Mouse (Mus musculus): ENCODE data around the gene Rinl. TPM values are rescaled to one million over a fixed set of nuclear protein-coding genes. Genes with fewer than 3 reads are reported as not detected.

Rinl gene
- polyA plus RNA-seq, 1 experiment = 94.3 TPM

- TF ChIP-seq CTCF (IDR thresholded peaks at IDR 0.05; ENCODE audit: control insufficient read depth, insufficient read depth, low read length) (no peak), POLR2A (IDR thresholded peaks at IDR 0.05; ENCODE audit: borderline replicate concordance, control insufficient read depth, low read depth, low read length) (no peak)
- H3K27ac ChIP-seq (ENCODE audit: control insufficient read depth, insufficient read depth, low read depth, low read length, poor library complexity) = peak within 1 kb of the TSS; percentile 28; the same call in 1 of the 2 replicates
- H3K4me1 ChIP-seq (ENCODE audit: control insufficient read depth, insufficient read depth, low read length) = peaks cover 11% of the 10 kb centered on the region
- WGBS = 82% methylated on average over 6 of the region's 6 CpGs
- H3K4me3 ChIP-seq (replicated peaks; ENCODE audit: control insufficient read depth, low read depth, low read length) = no peak within 1 kb of the TSS
Measured at GRCm38 (mm10) chr7:28833723-28834347, 45.1 kb downstream of the Rinl start, which contains the start of gene Lgals4. TSS of gene Lgals4 (plus strand) at chr7:28833854.

GRCm38 (mm10) chr7:28836936-28837335, 48.2 kb downstream of the Rinl start:
- Histone ChIP-seq H3K4me3 (replicated peaks; ENCODE audit: control insufficient read depth, low read depth, low read length) (no peak overlapping the region), H3K4me1 (ENCODE audit: control insufficient read depth, insufficient read depth, low read length) (peaks cover 5% of the 10 kb centered on the region), H3K27ac (ENCODE audit: control insufficient read depth, insufficient read depth, low read depth, low read length, poor library complexity) (no peak overlapping the region)
- WGBS = 87% methylated on average over 5 of the region's 5 CpGs
- TF ChIP-seq CTCF (IDR thresholded peaks at IDR 0.05; ENCODE audit: control insufficient read depth, insufficient read depth, low read length) (no peak), POLR2A (IDR thresholded peaks at IDR 0.05; ENCODE audit: borderline replicate concordance, control insufficient read depth, low read depth, low read length) (no peak)

GRCm38 (mm10) chr7:28838331-28838730, 49.6 kb downstream of the Rinl start:
- 48% methylated on average over 9 of the region's 9 CpGs for WGBS
- Histone ChIP-seq H3K4me3 (replicated peaks; ENCODE audit: control insufficient read depth, low read depth, low read length) (no peak overlapping the region), H3K27ac (ENCODE audit: control insufficient read depth, insufficient read depth, low read depth, low read length, poor library complexity) (peak overlapping the region; percentile 86), H3K4me1 (ENCODE audit: control insufficient read depth, insufficient read depth, low read length) (peaks cover 3% of the 10 kb centered on the region)
- TF ChIP-seq POLR2A (IDR thresholded peaks at IDR 0.05; ENCODE audit: borderline replicate concordance, control insufficient read depth, low read depth, low read length) = 0 out of 2 replicates have a peak, but pooled peaks have one; percentile 9
- no peak for TF ChIP-seq CTCF (IDR thresholded peaks at IDR 0.05; ENCODE audit: control insufficient read depth, insufficient read depth, low read length)

DNA sequence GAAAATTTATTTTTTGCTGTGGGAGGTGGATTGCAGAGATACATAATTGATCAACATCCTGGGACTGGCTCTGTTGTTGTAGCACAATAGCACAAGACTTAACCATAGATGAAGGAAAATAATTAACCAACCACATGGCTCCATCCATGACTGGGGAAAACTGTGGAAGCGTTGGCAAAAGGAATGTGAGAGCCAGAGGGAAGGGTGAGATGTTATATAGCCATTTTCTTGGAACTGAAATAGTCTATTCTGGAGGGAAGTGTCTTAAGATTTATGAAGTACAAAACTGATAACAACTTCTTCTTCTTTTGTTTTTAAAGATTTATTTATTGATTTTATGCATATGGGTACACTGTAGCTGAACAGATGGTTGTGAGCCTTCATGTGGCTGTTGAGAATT, 58.5 kb downstream of the Rinl start:
- Histone ChIP-seq H3K4me3 (replicated peaks; ENCODE audit: control insufficient read depth, low read depth, low read length) (no peak overlapping the region), H3K27ac (ENCODE audit: control insufficient read depth, insufficient read depth, low read depth, low read length, poor library complexity) (no peak overlapping the region), H3K4me1 (ENCODE audit: control insufficient read depth, insufficient read depth, low read length) (no peaks in the 10 kb centered on the region)
- 74% methylated on average over 1 of the region's 1 CpGs for WGBS
- TF ChIP-seq POLR2A (IDR thresholded peaks at IDR 0.05; ENCODE audit: borderline replicate concordance, control insufficient read depth, low read depth, low read length) (no peak), CTCF (IDR thresholded peaks at IDR 0.05; ENCODE audit: control insufficient read depth, insufficient read depth, low read length) (no peak)

Other genes with a start within 250 kb of the Rinl start
- gene Sycn, start 248.1 kb upstream of the Rinl start, polyA plus RNA-seq (2011; ENCODE audit: insufficient read depth, insufficient read length, low replicate concordance, missing spikeins) = not detected in 2 replicates
- gene Nccrp1, start 241.7 kb upstream of the Rinl start, polyA plus RNA-seq (2011; ENCODE audit: insufficient read depth, insufficient read length, low replicate concordance, missing spikeins) = not detected in 2 replicates
- gene Samd4b, start 190.8 kb upstream of the Rinl start, polyA plus RNA-seq (2011; ENCODE audit: insufficient read depth, insufficient read length, low replicate concordance, missing spikeins) = 5.4 and 25.2 TPM in 2 replicates
- gene Pak4, start 190.8 kb upstream of the Rinl start, polyA plus RNA-seq (2011; ENCODE audit: insufficient read depth, insufficient read length, low replicate concordance, missing spikeins) = 6.1 and 13.6 TPM in 2 replicates
- not detected in 2 replicates for gene Acp7, start 157.6 kb upstream of the Rinl start, polyA plus RNA-seq (2011; ENCODE audit: insufficient read depth, insufficient read length, low replicate concordance, missing spikeins)
- 1.5 TPM in 1 of 2 replicates, not detected in the other for gene Fbxo27, start 96.1 kb upstream of the Rinl start, polyA plus RNA-seq (2011; ENCODE audit: insufficient read depth, insufficient read length, low replicate concordance, missing spikeins)
- 1.4 and 3.3 TPM in 2 replicates for gene Fbxo17, start 72.2 kb upstream of the Rinl start, polyA plus RNA-seq (2011; ENCODE audit: insufficient read depth, insufficient read length, low replicate concordance, missing spikeins)
- 46.5 and 85.1 TPM in 2 replicates for gene Mrps12, start 47.1 kb upstream of the Rinl start, polyA plus RNA-seq (2011; ENCODE audit: insufficient read depth, insufficient read length, low replicate concordance, missing spikeins)
- 7.3 and 11.9 TPM in 2 replicates for gene Sars2, start 47.0 kb upstream of the Rinl start, polyA plus RNA-seq (2011; ENCODE audit: insufficient read depth, insufficient read length, low replicate concordance, missing spikeins)
- not detected in 2 replicates for gene Ccer2, start 32.8 kb upstream of the Rinl start, polyA plus RNA-seq (2011; ENCODE audit: insufficient read depth, insufficient read length, low replicate concordance, missing spikeins)
- 18.7 and 28.3 TPM in 2 replicates for gene Sirt2, start 22.2 kb upstream of the Rinl start, polyA plus RNA-seq (2011; ENCODE audit: insufficient read depth, insufficient read length, low replicate concordance, missing spikeins)
- 7.9 and 12.1 TPM in 2 replicates for gene Nfkbib, start 21.5 kb upstream of the Rinl start, polyA plus RNA-seq (2011; ENCODE audit: insufficient read depth, insufficient read length, low replicate concordance, missing spikeins)
- 274 and 541 TPM in 2 replicates for gene Hnrnpl, start 19.6 kb downstream of the Rinl start, polyA plus RNA-seq (2011; ENCODE audit: insufficient read depth, insufficient read length, low replicate concordance, missing spikeins)
- gene Ech1, start 36.2 kb downstream of the Rinl start, polyA plus RNA-seq (2011; ENCODE audit: insufficient read depth, insufficient read length, low replicate concordance, missing spikeins) = 64.4 and 98.5 TPM in 2 replicates
- 31.4 and 67.1 TPM in 2 replicates for gene Lgals4, start 44.9 kb downstream of the Rinl start, polyA plus RNA-seq (2011; ENCODE audit: insufficient read depth, insufficient read length, low replicate concordance, missing spikeins)
- gene Lgals7, start 74.9 kb downstream of the Rinl start, polyA plus RNA-seq (2011; ENCODE audit: insufficient read depth, insufficient read length, low replicate concordance, missing spikeins) = not detected in 2 replicates
- gene Capn12, start 92.5 kb downstream of the Rinl start, polyA plus RNA-seq (2011; ENCODE audit: insufficient read depth, insufficient read length, low replicate concordance, missing spikeins) = not detected in 2 replicates
- gene Actn4, start 173.4 kb downstream of the Rinl start, polyA plus RNA-seq (2011; ENCODE audit: insufficient read depth, insufficient read length, low replicate concordance, missing spikeins) = 60.5 and 66.0 TPM in 2 replicates
- 184 and 225 TPM in 2 replicates for gene Eif3k, start 192.9 kb downstream of the Rinl start, polyA plus RNA-seq (2011; ENCODE audit: insufficient read depth, insufficient read length, low replicate concordance, missing spikeins)
- 43.0 and 111 TPM in 2 replicates for gene Map4k1, start 193.1 kb downstream of the Rinl start, polyA plus RNA-seq (2011; ENCODE audit: insufficient read depth, insufficient read length, low replicate concordance, missing spikeins)

Data from bone marrow, adult 2 months (tissue).